Mouse (Mus musculus): ENCODE measurements around the gene Pde4a.
"Not testable (repeated sequence)": the region's sequence is repeated elsewhere in the genome, so short reads cannot be mapped to it uniquely, and the experiment has no call there.

Pde4a gene

DNA sequence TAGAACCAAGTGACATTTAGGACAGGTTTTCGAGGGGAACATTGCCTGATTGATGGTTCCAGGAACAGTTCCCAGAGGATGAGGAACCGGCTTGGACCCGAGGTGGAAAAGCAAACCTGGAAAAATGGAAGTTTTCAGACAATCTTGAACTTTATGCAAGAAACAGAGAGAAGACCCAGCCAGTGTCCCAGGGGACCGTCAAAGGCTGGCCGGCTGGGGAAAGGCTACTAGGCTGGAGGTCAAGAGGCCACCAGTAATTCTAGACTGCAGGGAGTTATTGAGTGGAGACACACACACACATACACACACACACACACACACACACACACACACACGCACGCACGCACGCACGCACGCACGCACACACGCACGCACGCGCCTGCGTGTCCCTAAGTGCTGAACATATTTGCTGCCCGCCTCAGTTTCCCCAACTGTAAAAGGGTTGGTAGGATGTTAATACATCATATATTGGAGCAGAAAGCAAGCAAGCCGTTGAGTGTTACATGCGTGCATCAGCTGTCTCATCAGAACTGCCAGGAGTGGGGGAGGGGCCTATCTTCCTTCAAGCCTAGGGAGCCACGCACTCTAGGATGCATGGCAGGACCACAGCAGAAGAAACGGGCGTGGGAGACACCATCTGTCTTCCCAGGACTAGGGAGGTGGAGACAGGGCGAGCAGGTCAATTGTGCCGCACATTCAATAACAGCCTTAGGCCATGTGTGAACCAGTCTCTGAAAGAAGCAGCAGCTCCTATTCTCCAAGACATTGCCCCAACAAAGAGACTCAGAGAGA lies 50.7 kb downstream of the Pde4a start:
- no peak for DNase-seq (ENCODE audit: low spot score in 2 of 2)

DNA sequence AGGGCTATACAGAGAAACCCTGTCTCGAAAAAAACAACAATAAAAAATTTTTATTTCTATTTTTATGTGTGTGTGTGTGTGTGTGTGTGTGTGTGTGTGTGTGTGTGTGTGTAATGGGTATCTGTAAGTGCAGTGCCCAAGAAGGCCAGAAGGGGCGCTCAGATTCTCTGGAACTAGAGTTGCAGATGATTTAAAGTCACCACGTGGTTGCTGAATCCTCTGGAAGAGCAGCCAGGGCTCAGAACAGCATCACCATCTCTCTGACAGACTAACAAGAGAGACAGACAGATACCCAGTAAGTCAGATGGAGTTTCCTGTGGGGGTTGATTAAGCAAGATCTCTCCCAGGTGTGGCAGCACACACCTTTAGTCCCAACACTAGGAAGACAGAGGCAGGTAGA lies 54.3 kb downstream of the Pde4a start:
- no peak for DNase-seq (ENCODE audit: low spot score in 2 of 2)

DNA sequence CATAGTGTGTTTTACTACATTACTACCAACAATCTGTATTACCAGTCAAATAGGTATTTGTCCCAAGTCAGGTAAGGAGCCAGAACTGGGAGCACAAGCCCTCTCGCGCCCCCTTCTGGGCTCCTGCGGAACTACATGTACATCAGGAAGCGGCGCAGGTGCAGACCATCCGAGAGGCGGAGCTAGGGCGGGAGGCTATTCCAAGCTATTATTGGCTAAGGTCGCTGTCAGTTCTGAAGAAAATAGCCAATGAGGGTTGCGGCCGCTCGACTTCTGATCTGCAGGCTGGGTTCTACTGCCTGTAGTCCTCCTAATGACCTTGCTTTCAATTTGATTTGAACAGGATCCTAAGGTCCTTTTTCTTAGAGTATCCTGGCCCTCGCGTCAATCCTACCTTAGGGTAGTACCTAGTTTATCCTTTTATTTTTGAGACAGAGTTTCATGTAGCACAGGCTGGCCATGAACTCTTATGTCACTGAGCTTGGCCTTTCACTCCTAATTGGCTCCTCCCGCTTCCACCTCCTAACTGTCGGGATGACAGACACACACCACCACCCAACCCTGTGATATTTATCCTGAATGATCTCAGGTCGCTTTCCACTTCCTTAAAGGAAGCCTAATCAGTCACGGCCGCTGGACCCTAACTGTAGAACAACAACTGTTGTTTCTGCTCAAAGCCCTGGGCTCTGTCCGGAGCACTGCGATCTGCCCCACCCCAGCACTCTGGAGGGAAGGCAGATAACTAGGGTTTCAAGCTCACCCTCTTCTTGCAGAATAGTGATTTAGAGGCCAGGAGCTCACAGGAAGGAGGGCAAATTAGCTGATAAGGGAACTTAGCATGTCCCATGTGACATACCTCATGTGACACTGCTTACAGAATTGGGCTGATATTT lies 55.2 kb downstream of the Pde4a start:
- DNase-seq (ENCODE audit: low spot score in 2 of 2), result peak; percentile 87 to 88

DNA sequence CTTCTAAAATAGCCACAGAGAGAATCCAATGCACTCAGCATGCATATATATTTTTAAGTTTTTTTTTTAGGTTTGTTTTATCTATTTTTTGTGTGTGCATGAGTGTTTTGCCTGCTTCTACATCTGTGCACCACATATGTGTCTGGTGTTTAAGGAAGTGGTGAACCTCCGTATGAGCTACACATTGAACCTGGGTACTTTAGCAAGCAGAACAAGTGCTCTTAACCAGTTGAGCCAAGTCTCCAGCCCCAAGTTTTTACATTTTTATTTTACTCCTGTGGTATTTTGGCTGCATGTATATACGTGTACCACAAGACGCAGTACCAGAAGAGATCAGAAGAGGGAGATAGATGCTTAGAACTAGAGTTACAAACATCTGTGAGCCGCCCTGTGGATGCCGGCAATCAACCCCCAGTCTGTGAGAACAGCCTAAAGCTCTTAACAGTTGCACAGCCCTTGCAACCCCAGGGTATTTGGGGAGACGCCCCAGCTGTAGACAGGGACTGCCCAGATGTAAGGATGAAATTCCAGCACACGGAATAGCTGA lies 55.9 kb downstream of the Pde4a start:
- no peak for DNase-seq (ENCODE audit: low spot score in 2 of 2)

DNA sequence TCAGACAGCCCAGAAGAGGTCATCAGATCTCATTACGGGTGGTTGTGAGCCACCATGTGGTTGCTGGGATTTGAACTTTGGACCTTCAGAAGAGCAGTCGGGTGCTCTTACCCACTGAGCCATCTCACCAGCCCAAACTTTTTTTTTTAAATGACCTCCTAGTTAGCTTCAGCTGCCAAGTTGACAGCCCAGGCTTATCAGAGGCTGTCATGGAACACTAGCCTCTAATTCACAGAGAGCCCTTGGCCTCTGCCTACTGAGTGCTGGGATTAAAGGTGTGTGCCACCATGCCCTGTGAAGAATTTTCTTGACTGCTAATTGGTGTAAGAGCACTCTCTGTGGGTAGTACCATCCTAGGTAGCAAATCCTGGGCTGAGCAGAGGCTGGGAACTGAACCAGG lies 58.0 kb downstream of the Pde4a start:
- not testable (repeated sequence) for DNase-seq (ENCODE audit: low spot score in 2 of 2)

DNA sequence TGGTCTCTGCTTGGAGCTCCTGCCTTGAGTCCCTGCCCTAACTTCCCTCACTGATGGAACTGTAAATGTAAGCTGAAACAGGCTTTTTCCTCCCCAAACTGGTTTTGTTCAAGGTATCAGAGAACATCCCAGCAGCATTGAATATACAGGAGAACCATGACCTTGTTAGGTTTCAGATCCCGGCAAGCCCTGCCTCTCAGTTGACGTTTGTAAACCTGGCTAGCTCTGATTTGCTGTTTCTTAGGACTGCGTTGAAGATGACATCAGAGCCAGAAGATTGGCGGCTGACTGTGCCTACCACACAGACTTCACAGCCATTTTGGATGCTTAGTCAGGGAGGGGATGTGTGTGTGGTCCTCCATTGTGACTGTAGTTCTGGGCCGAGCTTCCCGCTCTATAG lies 58.4 kb downstream of the Pde4a start:
- no peak for DNase-seq (ENCODE audit: low spot score in 2 of 2)

DNA sequence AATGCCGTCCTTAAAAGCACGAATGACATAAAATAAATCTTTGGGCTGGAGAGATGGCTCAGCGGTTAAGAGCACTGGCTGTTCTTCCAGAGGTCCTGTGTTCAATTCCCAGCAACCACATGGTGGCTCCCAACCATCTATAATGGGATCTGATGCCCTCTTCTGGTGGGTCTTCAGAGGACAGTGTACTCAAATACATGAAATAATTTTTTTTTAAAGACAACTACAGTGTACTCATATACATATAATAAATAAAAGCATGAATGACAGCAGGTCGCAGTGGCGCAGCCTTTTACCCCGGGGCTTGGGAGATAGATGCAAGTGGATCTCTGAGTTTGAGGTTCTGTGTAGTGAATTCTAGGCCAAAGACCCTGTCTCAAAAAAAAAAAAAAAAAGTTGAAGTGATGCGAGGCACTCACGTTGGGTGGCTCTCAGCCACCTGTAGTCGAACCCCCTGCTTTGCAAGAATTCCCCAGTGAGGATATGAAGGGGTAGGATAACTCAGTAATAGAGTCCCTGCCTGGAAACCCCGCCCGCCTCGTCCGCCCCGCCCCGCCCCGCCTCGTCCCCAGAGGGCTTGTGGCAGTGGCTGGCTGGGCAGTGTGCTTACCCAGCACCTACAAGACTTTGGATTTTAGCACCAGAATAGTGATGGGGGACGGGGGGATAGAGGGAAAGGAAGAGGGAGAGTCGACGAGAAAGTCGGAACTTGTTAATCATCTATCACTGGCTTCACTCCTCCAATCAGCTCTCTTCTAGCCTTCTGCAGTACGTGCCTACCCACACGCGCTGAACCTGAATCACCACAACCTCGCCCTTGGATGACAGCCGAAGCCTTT lies 59.3 kb downstream of the Pde4a start:
- peak; percentile 33 to 50 for DNase-seq (ENCODE audit: low spot score in 2 of 2)

DNA sequence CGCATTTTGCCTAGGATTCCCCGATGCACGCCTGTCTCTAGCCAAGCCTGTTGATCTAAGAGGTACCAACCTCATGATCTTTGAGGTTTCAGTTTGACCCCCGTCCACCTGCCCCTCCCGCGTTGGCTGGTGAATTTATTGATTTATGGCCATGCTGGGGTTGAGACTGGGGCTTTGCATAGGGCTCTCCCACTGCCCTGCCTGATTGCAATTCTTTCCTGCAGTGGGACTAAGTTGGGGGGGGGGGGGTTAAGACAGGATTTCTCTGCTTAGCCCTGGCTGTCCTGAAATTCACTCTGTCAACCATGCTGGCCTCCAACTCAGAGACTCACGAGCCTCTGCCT lies 59.9 kb downstream of the Pde4a start:
- DNase-seq (ENCODE audit: low spot score in 2 of 2), result no peak

DNA sequence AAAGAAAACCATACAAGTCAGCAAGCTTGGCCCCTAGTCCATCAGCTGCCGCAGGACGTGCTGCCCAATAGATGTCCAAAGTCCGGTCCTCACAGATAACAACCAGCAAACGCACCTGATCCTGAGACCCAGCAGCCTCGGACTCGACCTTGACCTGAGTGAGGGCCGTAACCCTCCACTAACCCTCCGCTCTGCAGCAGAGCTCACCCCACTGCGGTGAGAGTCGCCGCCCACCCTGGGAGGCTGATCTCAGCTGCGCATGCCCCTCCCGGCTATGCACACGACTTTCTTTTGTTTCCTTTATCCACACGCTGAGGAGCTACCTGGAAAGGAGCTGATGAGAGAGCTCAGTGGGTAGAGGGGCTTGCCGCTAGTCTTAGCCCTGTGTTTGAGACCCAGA lies 61.8 kb downstream of the Pde4a start:
- no peak for DNase-seq (ENCODE audit: low spot score in 2 of 2)

DNA sequence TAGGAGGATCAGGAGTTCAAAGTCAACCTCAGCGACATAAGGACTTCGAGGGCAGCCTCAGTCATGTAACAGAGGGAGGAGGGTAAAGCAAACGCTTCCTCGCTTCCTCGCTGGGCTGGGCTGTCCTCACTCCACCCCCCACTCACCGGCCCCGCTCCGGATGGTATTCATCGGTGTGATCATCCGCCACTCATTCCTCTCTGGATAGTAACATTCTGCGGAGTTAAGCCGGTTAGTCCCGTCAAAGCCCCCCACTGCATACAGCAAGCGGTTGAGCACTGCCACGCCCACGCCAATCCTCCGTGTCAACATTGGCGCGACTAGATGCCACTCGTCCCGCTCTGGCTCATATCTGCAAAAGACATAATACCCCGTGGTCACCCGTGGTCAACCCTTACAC lies 66.0 kb downstream of the Pde4a start:
- no peak for DNase-seq (ENCODE audit: low spot score in 2 of 2)

DNA sequence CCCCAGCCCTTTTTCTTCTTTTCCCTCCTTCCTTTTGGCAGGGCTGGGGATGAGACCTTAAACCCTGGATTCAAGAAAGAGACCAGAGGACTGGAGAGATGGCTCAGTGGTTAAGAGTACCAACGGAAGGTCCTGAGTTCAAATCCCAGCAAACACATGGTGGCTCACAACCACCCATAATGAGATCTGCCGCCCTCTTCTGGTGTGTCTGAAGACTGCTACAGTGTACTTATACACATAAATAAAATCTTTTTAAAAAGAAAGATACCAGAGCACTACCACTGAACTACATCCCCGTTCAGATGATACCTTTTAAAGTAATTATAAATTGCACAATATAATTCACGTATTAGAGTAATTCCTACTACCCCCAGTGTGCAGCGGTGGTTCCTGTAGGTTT lies 67.4 kb downstream of the Pde4a start:
- no peak for DNase-seq (ENCODE audit: low spot score in 2 of 2)

DNA sequence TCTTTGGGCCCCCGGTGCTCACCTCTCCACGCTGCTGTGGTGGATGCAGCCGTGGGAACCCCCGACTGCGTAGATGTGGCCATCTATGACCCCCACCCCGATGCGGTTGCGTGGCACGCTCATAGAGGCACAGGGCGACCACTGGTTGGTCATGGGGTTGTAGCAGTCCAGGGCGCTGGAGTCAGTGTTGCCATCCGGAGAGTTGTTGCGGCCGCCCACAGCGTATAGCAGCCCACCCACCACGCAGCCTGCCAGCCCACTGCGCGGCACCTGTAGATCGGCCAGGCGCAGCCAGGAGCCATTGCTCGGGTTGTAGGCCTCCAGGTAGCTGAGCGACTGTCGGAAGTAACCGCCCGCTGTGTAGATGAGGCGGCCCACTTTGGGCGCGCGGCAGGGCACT lies 67.9 kb downstream of the Pde4a start:
- DNase-seq (ENCODE audit: low spot score in 2 of 2), result no peak

DNA sequence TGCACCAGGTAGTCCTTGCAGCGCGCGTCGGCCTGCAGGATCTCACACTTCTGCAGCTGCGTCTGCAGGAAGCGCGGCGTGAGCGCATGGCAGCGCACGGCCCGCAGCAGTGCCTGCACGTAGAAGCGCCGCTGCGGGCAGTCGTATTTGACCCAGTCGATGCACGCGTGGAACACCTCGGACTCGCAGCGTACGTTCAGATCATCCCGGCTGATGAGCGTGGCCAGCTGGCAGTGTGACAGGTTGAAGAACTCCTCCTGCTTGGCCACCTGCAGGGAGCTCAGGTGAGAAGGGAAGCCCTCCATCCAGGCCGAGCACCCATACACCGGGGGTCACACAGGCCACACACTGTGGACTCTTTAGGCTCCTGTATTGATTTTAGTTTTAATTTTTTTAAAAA lies 68.3 kb downstream of the Pde4a start:
- DNase-seq (ENCODE audit: low spot score in 2 of 2), result no peak

DNA sequence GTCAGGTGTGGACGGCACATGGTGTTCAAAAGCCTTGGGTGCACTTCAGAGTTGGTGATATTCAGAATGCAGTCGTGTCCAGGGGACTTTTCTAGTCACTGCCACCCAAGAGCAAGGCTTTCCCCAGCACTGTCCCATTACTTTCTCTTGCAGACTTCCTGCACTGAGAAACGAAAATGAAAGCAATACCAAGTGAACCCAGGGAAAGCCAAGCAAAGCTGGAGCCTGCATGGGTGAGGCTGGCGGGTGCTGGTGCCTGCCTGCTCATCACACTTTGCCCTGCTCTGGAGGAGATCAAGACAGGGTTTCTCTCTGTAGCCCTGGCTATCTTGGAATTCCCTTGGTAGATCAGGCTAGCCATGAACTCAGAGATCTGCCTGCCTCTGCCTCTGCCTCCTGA lies 69.8 kb downstream of the Pde4a start:
- no peak for DNase-seq (ENCODE audit: low spot score in 2 of 2)

DNA sequence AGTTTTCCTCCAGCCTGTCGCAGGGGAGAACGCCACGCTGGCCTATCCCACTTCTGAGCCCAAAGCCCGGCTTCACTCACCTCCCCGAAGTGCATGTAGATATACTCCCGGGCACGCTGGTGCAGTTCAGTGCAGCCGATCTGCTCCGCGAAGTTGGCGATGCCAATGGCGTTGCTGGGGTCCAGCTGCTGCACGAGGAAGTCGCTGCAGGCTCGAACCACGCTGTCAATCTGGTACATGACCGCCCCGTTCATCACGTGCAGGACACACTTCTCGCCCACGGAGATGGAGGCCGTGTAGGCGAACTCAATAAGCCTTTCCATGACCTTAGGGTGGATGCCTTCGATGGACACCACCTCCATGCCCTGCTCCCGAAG lies 71.5 kb downstream of the Pde4a start:
- DNase-seq (ENCODE audit: low spot score in 2 of 2), result no peak

DNA sequence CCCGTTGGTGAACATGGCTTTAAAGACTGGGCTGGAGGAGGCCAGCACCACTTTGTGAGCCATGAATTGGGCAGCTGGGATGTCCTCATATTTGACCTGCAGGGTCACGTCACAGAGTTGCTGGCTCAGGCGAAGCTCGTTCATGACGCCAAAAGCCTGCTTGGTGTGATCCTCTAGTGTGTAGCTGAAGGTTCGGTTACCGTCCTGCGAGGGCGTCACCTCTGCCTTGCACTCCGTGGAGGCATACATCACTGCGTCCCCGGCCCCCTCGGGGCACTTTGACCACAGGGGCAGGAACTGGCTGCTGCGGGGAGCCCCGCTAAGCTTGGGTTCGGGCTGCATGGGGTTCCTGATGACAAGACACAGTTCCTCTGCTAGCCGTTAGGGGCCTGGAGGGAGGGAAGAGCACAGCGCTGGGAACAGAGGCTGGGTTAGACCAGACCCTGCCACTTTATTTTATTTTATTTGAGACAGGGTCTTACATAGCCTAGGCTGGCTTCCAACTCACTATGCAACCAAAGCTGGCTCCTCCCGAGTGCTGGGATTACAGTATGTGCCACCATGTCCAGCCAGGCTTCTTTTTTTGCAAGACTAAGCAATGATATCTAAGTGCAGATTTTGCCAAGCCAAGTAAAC lies 72.0 kb downstream of the Pde4a start:
- DNase-seq (ENCODE audit: low spot score in 2 of 2), result no peak

DNA sequence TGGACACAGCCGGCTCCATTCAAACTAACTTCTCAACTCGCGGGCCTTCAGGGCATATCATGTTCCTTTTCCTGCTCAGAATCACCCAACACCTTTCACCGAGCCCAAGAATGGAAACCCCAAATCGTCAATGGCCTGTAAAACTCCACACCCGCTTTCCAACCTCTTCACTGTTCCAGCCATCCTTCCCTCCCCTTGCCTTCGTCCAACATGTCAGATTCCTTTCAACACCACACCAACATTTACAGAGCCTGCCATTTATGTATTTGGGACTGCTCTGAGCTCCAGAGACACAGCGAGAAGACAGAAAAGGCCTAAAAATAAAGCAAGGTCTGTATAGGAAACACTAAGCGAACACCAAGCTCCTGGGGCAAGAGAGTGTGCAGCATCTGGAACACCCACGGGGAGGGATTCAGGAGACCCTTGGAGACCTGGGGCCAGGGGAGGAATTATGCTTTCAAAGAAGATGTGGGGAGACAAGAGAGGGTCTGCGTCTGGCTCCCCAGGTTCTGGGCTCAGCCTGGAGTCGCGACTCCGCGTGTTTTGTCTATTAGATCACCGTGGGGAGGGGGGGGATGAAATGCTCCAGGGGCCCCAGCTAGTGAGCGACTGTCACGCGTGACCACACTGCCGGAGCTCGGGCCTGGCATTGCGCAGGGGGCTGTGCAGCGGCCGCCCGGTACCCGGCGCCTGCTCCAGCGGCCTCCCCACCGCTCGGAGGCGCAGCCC lies 72.7 kb downstream of the Pde4a start:
- DNase-seq (ENCODE audit: low spot score in 2 of 2), result no peak

DNA sequence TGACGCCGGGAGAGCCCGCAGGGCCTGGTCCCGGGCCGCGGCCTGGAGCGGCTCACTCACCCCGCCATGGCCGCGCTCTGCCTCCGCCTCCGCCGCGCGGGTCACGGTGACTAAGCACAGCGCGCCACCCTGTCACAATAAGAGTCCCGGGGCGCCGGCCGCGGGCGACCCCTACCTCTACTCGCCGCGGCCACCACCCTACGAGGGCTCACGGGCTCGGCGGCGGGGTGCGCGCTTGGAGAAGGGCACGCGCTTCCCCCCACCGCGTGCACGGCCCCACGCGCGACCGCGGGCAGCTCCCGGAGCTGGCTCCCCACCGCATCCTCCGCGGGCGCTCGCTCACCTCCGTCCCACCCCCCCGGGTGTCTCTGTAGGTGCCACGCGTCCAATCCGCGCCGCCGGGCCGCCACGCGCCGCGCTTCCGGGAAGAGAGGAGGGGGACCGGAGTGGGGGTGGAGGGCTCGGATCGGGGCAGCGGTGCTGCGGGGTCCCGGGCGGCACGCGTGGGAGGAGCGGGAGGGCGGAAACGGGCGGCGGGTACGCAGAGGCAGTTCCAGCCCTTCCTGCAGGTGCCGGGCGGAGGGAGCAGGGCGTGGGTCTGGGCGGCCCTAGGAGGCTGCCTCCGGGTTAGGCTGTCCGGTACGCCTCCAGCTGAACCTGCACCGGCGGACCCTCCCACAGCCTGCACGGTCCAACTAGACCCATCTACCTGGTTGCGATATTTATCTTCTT lies 73.4 kb downstream of the Pde4a start, which contains the start of gene Keap1:
TSS of gene Keap1 (minus strand) at position 629 of the 732 bp plus-strand sequence.
- peak; percentile 67 to 90 for DNase-seq (ENCODE audit: low spot score in 2 of 2)

DNA sequence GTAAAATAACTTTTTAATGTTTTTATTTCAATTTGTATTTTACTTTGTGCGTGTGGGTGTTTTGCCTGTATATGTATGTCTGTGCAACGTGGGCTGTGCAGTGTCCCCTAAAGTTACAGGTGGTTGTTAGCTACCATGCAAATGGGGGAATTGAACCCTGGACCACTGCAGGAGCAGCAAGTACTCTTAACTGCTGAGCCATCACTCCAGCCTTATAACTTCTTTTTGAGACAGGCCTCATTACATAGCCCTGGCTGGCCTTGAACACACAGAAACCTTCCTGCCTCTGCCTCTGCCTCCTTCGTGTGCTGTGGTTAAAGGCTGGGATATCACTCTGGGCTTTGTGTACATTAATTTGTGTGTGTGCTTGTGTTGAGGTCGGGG lies 73.9 kb downstream of the Pde4a start:
- no peak for DNase-seq (ENCODE audit: low spot score in 2 of 2)

DNA sequence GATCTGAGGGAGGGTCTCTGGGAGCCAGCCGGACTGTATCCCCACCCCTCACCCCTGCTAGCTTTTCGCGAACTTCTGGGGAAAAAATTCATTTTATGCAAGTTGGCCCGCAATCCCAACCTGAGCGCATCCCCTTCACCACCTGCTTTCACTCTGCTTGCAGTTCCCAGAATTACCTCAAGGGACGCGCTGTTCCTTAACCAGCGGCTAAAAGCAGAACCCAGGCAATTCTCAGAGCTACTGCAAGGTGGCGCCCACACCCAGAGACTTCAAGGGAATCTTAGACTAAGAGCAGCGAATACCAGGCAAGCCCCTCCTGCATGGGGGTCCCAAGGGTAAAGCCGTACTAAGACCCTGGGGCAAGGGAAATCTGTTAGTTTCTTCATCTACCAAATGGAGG lies 75.8 kb downstream of the Pde4a start:
- peak; percentile 61 to 66 for DNase-seq (ENCODE audit: low spot score in 2 of 2)
